Mouse (Mus musculus) CH12.LX (cell line): ENCODE measurements at regions not wholly inside any gene's neighbourhood (a gene's known extent, or its start where the extent isn't known, plus 50 kb on each side); places are given as distances from the start of the nearest gene placed in this dataset.
"Not testable (repeated sequence)": the region's sequence is repeated elsewhere in the genome, so short reads cannot be mapped to it uniquely, and the experiment has no call there.

ENCODE experiments used
- DNase-seq: peaks from one replicate; pipeline ENCODE4 v3.0.0-alpha.2; 2013; ENCODE audit errors: extremely low read depth
- H3K27ac ChIP-seq: 2 replicates; pipeline ENCODE4 v1.5.1; 2012; ENCODE audit warnings: low read depth, mild to moderate bottlenecking, control low read depth, moderate library complexity; ENCODE audit not compliant: insufficient read depth
- H3K27me3 ChIP-seq: replicated peaks from 2 replicates; pipeline ENCODE3; 2012; ENCODE audit warnings: inconsistent platforms
- H3K36me3 ChIP-seq, 2 experiments: replicated peaks in 1 of 2; 2 replicates each; pipeline versions ENCODE3 to v1.6.1; 2012; ENCODE audit warnings: inconsistent platforms in 1 of 2, low read length in 1 of 2, mild to moderate bottlenecking in 1 of 2, mixed read lengths in 1 of 2, moderate library complexity in 1 of 2; ENCODE audit not compliant: control insufficient read depth in 1 of 2, insufficient read depth in 1 of 2
- H3K4me1 ChIP-seq, 2 experiments: 2 replicates each; pipeline ENCODE4 v1.6.1; 2012; ENCODE audit warnings: inconsistent platforms in 1 of 2, moderate library complexity in 1 of 2; ENCODE audit not compliant: insufficient read depth in 2 of 2, control insufficient read depth in 1 of 2
- H3K4me2 ChIP-seq: 2 replicates; pipeline ENCODE4 v1.6.1; 2012; ENCODE audit warnings: low read depth, mild to moderate bottlenecking, control low read depth; ENCODE audit not compliant: poor library complexity, insufficient read depth, severe bottlenecking
- H3K4me3 ChIP-seq, 3 experiments: fragments of 150-350 bp in 1 of 3; sonication (generic) in 1 of 3; replicated peaks in 1 of 3; 2 replicates each; pipeline versions ENCODE3 to v1.5.1; 2011 to 2012; ENCODE audit warnings: low read depth in 2 of 3, low read length in 2 of 3, mild to moderate bottlenecking in 2 of 3, moderate library complexity in 2 of 3, control low read depth in 1 of 3, improper control_type of control experiment in 1 of 3, inconsistent platforms in 1 of 3, mixed read lengths in 1 of 3; ENCODE audit not compliant: poor library complexity in 1 of 3
- H3K79me2 ChIP-seq: replicated peaks from 2 replicates; pipeline ENCODE4 v1.6.1; 2012; ENCODE audit warnings: mild to moderate bottlenecking, moderate library complexity; ENCODE audit not compliant: control insufficient read depth, poor library complexity, insufficient read depth, severe bottlenecking; ENCODE audit errors: extremely low read depth
- H3K9ac ChIP-seq: 2 replicates; pipeline ENCODE4 v1.6.1; 2012; ENCODE audit warnings: low read depth, mild to moderate bottlenecking, control low read depth, moderate library complexity; ENCODE audit not compliant: insufficient read depth
- H3K9me3 ChIP-seq: replicated peaks from 2 replicates; pipeline ENCODE3; 2012; ENCODE audit warnings: low read length, inconsistent platforms, mixed read lengths
- BHLHE40 ChIP-seq: IDR thresholded peaks from 2 replicates; pipeline ENCODE4 v1.6.1; 2011; ENCODE audit warnings: mild to moderate bottlenecking, low read depth, low read length, improper control_type of control experiment
- CHD2 ChIP-seq: IDR thresholded peaks from 2 replicates; pipeline ENCODE4 v1.6.1; 2011; ENCODE audit warnings: low read length, improper control_type of control experiment
- CTCF ChIP-seq, 2 experiments: IDR thresholded peaks in 1 of 2; conservative IDR thresholded peaks in 1 of 2; 2 replicates each; pipeline ENCODE4 v1.5.1; 2011 to 2012; ENCODE audit warnings: low read depth in 2 of 2, low read length in 2 of 2, improper control_type of control experiment in 1 of 2, inconsistent platforms in 1 of 2, mild to moderate bottlenecking in 1 of 2, moderate library complexity in 1 of 2
- EP300 ChIP-seq: IDR thresholded peaks from 2 replicates; pipeline ENCODE4 v1.6.1; 2011; ENCODE audit warnings: low read length, improper control_type of control experiment
- GABPA ChIP-seq: IDR thresholded peaks from 2 replicates; pipeline ENCODE4 v1.6.1; 2012; ENCODE audit warnings: low read depth, low read length, improper control_type of control experiment, inconsistent platforms; ENCODE audit not compliant: insufficient replicate concordance
- MEF2A ChIP-seq: IDR thresholded peaks from 2 replicates; pipeline ENCODE4 v1.6.1; 2014; ENCODE audit warnings: low read depth, mild to moderate bottlenecking, inconsistent platforms, low read length, improper control_type of control experiment, borderline replicate concordance
- MXI1 ChIP-seq: IDR thresholded peaks from 2 replicates; pipeline ENCODE4 v1.6.1; 2011; ENCODE audit warnings: mild to moderate bottlenecking, low read depth, low read length, improper control_type of control experiment
- NELFE ChIP-seq: IDR thresholded peaks from 2 replicates; pipeline ENCODE4 v1.6.1; 2011; ENCODE audit warnings: low read depth, low read length, improper control_type of control experiment
- NRF1 ChIP-seq: IDR thresholded peaks from 2 replicates; pipeline ENCODE4 v1.6.1; 2014; ENCODE audit warnings: low read depth, mild to moderate bottlenecking, inconsistent platforms, low read length, improper control_type of control experiment, moderate library complexity
- PAX5 ChIP-seq: IDR thresholded peaks from 2 replicates; pipeline ENCODE4 v1.6.1; 2012; ENCODE audit warnings: low read length, inconsistent platforms, mixed read lengths
- POLR2AphosphoS2 ChIP-seq: IDR thresholded peaks from 2 replicates; pipeline ENCODE4 v1.6.1; 2011; ENCODE audit warnings: low read depth, low read length, improper control_type of control experiment
- RCOR1 ChIP-seq: conservative IDR thresholded peaks from 2 replicates; pipeline ENCODE4 v1.6.1; 2012; ENCODE audit warnings: low read depth, mild to moderate bottlenecking, inconsistent platforms, low read length, improper control_type of control experiment
- TBP ChIP-seq: conservative IDR thresholded peaks from 2 replicates; pipeline ENCODE4 v1.6.1; 2011; ENCODE audit warnings: low read depth, low read length, improper control_type of control experiment
- TCF12 ChIP-seq: IDR thresholded peaks from 2 replicates; pipeline ENCODE4 v1.6.1; 2014; ENCODE audit warnings: low read depth, mild to moderate bottlenecking, inconsistent platforms, low read length, improper control_type of control experiment
- UBTF ChIP-seq: IDR thresholded peaks from 2 replicates; pipeline ENCODE4 v1.6.1; 2012; ENCODE audit warnings: low read depth, mild to moderate bottlenecking, inconsistent platforms, low read length, improper control_type of control experiment, moderate library complexity
- ZKSCAN1 ChIP-seq: IDR thresholded peaks from 2 replicates; pipeline ENCODE4 v1.6.1; 2012; ENCODE audit warnings: low read depth, inconsistent platforms, low read length, improper control_type of control experiment, borderline replicate concordance
- ZNF384 ChIP-seq: IDR thresholded peaks from 2 replicates; pipeline ENCODE4 v1.6.1; 2012; ENCODE audit warnings: low read depth, low read length, improper control_type of control experiment, inconsistent platforms
- dilution Hi-C: fragments of 300-500 bp; cut with MboI; formaldehyde crosslinking; loops from 2 replicates; pipeline ENCODE4 v1.14.3; 2020; ENCODE audit warnings: low sequenced_read_pairs; ENCODE audit not compliant: extremely low pct_unique_long_range_greater_than_20kb, extremely low pct_ligation_motif_present
- in situ Hi-C: fragments of 300-500 bp; cut with MboI; formaldehyde crosslinking; loops from 3 replicates; pipeline ENCODE4 v1.14.3; 2019; ENCODE audit warnings: low sequenced_read_pairs, low pct_ligation_motif_present, low pct_unique_long_range_greater_than_20kb, mixed read lengths

DNA sequence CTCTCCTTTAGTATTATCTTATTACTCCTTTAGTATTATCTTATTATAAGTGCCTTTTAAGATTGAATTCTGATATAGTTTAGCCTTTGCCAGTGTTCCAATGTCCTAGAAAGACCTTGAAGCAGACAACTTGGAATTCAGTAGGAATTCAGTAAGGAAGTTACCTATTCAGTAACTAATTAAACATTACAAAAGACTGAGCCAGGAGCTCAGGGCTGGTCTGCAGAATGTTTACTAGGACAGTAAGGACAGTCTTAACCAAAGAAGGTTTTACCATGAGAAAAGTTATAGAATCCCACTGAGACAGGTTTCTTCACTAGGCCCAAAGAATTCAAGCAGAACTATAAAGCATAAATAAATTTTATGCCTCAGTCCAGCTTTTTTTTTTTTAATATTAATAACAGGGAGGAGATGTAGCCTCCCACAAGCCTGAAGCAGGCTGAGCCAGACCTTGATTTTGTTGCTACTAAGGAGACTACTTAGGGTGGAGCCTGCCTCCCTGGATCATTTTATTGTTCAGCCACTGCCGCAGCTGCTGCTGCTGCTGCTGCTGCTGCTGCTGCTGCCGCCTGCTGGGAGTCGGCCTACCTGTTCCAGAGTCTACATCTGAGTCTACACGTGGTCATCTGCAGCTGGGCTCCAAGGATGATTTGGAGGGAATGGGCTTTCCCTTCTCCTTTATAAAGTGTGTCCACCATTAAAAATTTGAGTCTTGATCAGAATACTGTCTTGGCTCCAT is 63.8 kb upstream of the Csrp2 start:
- H3K36me3 ChIP-seq, H3K27ac ChIP-seq, H3K4me1 ChIP-seq, H3K9ac ChIP-seq, H3K4me2 ChIP-seq, DNase-seq, dilution Hi-C loops, H3K9me3 ChIP-seq, in situ Hi-C loops, H3K27me3 ChIP-seq, H3K79me2 ChIP-seq, H3K4me3 ChIP-seq: not testable (repeated sequence)
- 0 out of 4 replicates have a peak, but pooled peaks of 1 of the 2 experiments have one; percentile 5 for TF ChIP-seq CTCF (conservative IDR thresholded peaks at IDR 0.05 in 1 of 2, IDR thresholded peaks at IDR 0.05 in 1 of 2; ENCODE audit: low read depth in 2 of 2, low read length in 2 of 2)

DNA sequence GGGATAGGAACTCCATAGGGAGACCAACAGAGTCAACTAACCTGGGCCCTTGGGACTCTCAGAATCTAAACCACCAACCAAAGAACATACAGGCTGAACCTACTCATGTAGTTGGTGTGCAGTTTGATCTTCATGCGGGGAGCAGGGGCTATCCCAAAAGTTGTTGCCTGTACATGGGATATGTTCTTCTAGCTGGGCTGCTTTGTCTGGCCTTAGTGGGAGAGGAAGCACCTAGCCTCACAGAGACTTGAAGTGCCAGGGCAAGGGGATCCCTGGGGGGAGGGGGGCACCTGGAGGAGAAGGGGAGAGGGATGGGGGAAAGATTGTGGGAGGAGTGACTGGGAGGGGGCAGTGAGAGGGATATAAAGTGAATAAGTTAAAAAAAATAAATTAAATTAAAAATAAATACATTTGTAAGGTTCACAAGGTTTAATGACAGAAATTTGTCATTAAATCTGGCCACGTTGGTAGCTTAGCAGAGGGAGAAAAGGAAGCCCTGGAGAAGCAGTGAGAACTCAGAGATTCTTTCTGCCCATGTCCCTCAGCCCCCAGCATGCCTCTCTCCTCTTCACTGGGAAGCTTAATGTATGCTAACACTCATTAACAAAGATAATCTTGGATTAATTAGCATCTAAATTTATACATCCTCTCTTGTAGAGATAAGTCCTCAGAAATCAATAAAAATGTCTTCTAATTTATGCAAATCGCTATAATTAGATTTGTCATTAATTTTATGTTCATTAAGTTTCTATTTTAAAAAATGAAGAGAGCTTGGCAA is 62.1 kb upstream of the Csrp2 start:
- dilution Hi-C loops, result no loop called here
- H3K4me1 ChIP-seq, result no peaks in the 10 kb centered on the region
- no peak overlapping the region for H3K4me2 ChIP-seq
- H3K27ac ChIP-seq, result no peak overlapping the region
- no peak for TF ChIP-seq RCOR1
- TF ChIP-seq MEF2A, result no peak
- TF ChIP-seq TCF12, result no peak
- TF ChIP-seq MXI1, result no peak
- TF ChIP-seq NRF1, result no peak
- no peak for TF ChIP-seq TBP
- TF ChIP-seq POLR2AphosphoS2, result no peak
- TF ChIP-seq PAX5, result no peak
- no peak for TF ChIP-seq EP300
- no peak for TF ChIP-seq ZNF384
- no peak for TF ChIP-seq GABPA
- TF ChIP-seq NELFE, result no peak
- TF ChIP-seq UBTF, result no peak
- TF ChIP-seq ZKSCAN1, result no peak
- no peak for TF ChIP-seq CHD2
- no peak for TF ChIP-seq BHLHE40
- TF ChIP-seq, all 38 proteins: peak for 0
- Histone ChIP-seq H3K9ac (no peak overlapping the region), H3K27me3 (no peaks in the 10 kb centered on the region), H3K36me3 (no peaks in the 10 kb centered on the region), H3K79me2 (no peaks in the 10 kb centered on the region), H3K4me3 (no peak overlapping the region), H3K9me3 (no peaks in the 10 kb centered on the region)
- DNase-seq, result no peak
- in situ Hi-C loops, result no loop called here
